Mouse (Mus musculus): ENCODE data around the gene Nps. TPM values are rescaled to one million over a fixed set of nuclear protein-coding genes. Genes with fewer than 3 reads are reported as not detected.

Nps gene
- polyA plus RNA-seq (2012), result not detected in 2 replicates

GRCm38 (mm10) chr7:135258053-135258753 is at the start of gene Nps:
TSS of gene Nps (plus strand) at chr7:135258703.

Other genes starting within 250 kb of the Nps start
- not detected in 2 replicates for gene Foxi2, start 151.6 kb downstream of the Nps start, polyA plus RNA-seq (2012)

Data from megakaryocyte-erythroid progenitor cell, adult 5 weeks (primary cell).